Mouse (Mus musculus) kidney, adult 9 months (tissue): ENCODE data around the gene Elmsan1.

Experiments used
- DNase-seq: peaks from one replicate; pipeline ENCODE4 v3.0.0; 2022

The Elmsan1 gene

DNA sequence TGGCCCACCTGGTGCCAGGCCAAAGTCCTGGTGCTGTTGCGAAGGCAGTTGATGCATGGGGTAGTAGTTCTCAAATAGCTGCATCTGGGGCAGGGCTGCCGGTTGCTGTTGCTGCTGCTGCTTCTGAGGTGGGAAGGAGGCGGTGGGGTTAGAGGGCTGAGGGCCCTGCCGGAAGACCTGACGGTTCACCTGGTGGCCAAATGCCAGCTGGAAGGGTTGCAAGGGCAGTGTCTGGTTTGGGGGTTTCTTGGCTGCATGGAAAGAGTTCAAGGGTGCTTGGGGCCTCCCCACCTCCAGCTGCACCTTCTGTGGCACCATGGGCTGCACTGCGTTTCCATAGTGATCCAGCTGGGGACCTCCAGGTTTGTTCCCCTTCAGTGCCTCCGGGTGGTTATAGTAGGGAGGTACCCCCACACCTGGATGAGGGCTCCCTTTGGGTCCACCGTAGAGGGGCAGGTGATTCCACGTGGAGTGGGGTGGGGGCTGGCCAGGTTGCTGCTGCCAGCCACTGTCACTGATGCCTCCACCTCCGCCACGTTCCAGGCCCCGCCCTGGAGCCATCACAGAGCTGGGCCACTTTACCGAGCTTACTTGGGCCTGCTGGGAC is 45.3 kb downstream of the Elmsan1 start:
- DNase-seq = peak; percentile 24

DNA sequence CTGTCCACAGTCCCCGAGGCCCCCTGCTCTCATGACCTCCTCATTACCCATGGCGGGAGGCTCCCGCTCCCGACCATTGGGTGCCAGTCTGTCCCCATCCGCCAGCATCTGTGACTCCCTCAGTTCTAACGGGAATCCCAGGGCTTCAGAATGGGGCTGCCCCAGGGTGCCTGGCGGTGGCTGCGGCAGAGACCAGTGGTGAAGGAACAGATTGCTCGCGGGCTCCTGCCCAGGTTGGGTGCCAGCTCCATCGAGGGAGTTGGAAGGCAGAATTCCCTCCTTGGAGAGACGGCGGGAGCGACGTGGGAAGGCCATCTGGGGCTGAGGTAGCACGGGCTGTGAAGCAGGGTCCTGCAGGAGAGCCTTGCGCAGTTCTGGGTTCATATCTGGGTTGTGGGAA is 45.8 kb downstream of the Elmsan1 start:
- DNase-seq = no peak

- DNase-seq = no peak
Observed at GRCm38 (mm10) chr12:84172216-84172615, 46.5 kb downstream of the Elmsan1 start.

- DNase-seq = no peak
Observed at GRCm38 (mm10) chr12:84170610-84171009, 48.1 kb downstream of the Elmsan1 start.

DNA sequence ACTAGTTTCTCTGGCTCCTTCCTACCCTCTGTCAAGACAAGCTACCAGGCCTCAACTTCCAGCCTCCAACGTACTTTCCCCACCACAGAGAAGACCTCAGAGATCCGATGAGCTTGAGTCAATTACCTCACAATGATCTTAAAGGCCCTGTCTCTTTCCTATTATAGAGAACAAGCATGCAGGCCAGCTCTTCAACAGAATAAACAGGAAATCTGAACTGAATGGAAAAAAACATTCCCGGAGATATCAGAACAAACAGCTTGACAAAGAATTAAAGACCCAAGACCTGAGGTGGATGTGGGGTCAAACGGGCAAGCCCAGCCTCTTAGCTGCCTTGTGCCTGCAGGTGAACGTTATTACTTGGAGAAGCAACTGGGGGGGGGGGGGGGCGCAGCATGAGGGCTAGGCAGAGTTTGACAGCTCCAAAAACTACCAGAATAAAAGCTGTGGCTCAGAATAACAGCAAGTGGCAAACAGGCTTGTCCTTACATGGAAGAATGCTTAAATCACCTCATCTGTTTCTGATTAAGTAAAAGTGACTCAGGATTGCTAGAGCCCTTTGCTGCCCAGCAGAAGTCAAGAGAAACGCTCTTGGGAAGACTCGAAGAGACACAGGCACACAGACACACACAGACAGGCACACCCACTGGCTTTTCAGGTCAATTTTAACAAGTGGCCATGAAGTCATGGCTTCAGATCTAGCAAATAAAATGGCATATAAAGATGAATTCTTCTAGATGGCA is 52.9 kb downstream of the Elmsan1 start:
- no peak for DNase-seq

GRCm38 (mm10) chr12:84163586-84164110 is 55.0 kb downstream of the Elmsan1 start:
- no peak for DNase-seq

DNA sequence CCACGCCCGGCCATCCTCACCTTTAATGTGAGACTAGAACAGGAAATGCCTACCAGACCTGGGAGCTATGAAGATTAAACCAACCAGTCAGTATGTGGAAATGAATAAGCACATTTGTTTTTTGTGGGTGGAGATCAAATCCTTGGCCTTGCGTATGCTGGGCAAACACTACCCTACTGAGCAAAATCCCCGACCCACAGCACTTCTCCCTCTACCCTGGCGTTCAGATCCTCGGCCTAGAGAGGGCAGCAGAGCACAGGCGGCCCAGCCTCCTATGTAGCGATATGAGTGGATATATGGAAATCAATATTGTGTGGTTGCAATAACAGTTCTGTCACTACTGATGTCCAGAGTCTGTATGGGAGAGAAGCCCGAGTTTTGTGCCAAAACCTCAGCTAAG is 55.5 kb downstream of the Elmsan1 start:
- DNase-seq = no peak

- peak; percentile 83 for DNase-seq
Observed at GRCm38 (mm10) chr12:84161616-84162433, 56.9 kb downstream of the Elmsan1 start.

DNA sequence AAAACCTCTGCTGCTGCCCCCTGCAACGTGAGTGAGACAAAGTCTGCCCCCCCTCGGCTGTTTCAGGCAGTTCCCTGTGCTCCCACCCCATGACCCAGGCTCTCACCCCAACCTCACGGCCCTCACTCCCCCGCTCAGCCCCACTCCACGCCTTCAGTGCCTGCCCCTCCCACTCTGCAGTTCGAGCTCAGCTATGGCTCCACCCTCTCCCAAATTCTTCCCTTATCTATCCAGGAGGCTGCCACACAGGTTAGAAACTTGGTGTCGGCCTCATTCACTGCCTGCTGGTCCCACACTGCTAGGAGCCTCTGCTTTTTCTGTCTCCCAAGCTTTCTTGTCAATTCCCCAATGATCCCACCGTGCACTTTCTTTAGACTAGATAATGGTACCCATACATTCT is 57.6 kb downstream of the Elmsan1 start:
- no peak for DNase-seq

- no peak for DNase-seq
Observed at GRCm38 (mm10) chr12:84160491-84160890, 58.2 kb downstream of the Elmsan1 start.

DNA sequence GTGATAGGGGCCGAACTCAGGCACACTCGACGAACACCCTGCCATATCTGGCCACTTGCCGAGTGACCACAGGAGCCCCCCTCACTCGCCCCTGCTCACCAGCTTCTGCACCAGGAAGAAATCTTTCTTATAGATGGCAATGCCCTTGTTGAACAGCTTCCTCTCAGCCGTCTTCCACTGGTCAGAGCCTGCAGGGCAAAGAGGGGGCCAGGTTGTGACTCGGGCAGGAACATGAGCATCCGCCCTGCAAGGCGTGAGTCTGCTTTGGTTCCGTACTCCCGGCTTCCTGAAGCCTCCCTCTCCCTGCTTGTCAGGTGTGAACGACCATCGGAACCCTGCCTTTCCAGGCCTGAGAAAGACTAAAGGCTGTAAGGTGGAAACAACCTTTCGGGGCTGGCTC is 60.5 kb downstream of the Elmsan1 start:
- no peak for DNase-seq

DNA sequence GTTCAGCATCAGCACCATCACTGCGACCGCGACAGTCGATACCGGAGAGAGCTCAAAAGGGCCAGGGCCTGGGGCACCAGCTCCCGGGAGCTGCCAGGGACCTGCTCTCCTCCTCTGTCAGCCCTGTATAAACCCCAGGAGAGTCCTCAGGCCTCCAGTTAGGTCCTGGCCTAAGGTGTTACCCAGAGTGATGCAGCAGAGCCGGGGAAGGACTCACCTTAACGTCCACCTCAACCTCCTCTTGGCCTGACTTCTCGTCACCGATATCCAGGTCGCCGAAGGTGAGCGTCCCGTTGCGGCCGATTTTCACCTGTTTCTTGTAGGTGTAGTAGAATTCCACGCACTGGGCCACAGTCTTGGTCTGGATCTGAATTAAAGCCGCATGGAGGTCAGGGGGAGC is 62.5 kb downstream of the Elmsan1 start:
- no peak for DNase-seq

GRCm38 (mm10) chr12:84155523-84155871 is 63.2 kb downstream of the Elmsan1 start:
- DNase-seq = no peak

- DNase-seq = peak; percentile 95
Observed at GRCm38 (mm10) chr12:84154786-84155522, 63.7 kb downstream of the Elmsan1 start.

DNA sequence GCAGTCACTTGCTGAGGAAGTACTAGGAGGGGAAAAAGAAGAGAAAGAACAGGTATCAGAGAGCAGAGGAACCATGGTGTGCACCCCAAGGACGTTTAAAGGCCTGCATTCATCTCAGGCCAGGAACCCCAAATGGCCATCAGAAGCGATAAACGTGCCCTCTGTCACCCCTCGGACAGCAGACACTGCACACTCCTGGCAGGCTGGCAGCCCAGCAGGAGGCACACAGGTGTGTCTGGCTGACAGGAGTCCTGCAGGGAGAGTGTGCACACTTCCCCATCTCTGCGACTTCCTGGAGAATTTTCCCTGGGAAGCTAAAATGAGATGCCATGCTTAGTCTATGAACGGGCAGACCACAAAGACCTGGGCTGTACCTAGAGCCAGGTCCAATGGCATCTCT is 65.3 kb downstream of the Elmsan1 start:
- DNase-seq = no peak

- DNase-seq = no peak
Observed at GRCm38 (mm10) chr12:84152352-84153190, 66.1 kb downstream of the Elmsan1 start.

- no peak for DNase-seq
Observed at GRCm38 (mm10) chr12:84151911-84152310, 66.8 kb downstream of the Elmsan1 start.

DNA sequence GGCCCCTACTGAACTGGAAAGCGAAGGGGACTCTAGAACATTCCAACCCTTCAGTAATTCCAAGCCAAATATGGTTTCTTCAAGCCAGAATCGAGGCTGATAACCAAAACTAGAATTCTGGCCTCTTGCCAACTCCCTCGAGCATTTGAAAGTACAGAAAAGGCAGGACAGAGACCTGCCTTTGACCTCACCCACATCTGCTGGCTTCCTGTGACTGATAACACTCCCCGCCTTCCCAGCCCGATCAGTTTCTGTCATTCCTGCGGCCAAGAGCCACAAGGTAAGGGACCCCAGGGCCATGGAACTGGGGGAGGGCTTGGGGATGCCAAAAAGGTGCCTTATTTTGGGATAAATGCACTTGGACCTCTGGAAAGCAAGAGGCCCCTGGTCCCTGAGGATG is 67.7 kb downstream of the Elmsan1 start:
- no peak for DNase-seq

- no peak for DNase-seq
Observed at GRCm38 (mm10) chr12:84149971-84150370, 68.7 kb downstream of the Elmsan1 start.

- DNase-seq = no peak
Observed at GRCm38 (mm10) chr12:84148622-84149012, 70.1 kb downstream of the Elmsan1 start.

- DNase-seq = peak; percentile 53
Observed at GRCm38 (mm10) chr12:84147954-84148621, 70.6 kb downstream of the Elmsan1 start, which contains the start of gene Pnma1. Pnma1 (minus strand) TSS chr12:84148489.
